Mouse (Mus musculus) right cerebral cortex, postnatal 14 days (tissue): ENCODE measurements at regions not wholly inside any gene's neighbourhood (a gene's known extent, or its start where the extent isn't known, plus 50 kb on each side); places are given as distances from the start of the nearest gene placed in this dataset.
A peak's percentile ranks its signal among the peaks of the same experiment; 100 is the strongest.

Experiments
- DNase-seq: peaks from one replicate; pipeline ENCODE4 v3.0.0; 2022

- no peak for DNase-seq
These were observed 292.2 kb upstream of the Large1 start for GRCm38 (mm10) chr8:73645582-73645981.

- DNase-seq = no peak
These were observed 273.5 kb upstream of the Large1 start for GRCm38 (mm10) chr8:73626798-73627197.

GRCm38 (mm10) chr8:73618946-73619345 lies 265.6 kb upstream of the Large1 start:
- DNase-seq = no peak

- DNase-seq = no peak
These were observed 261.3 kb upstream of the Large1 start for GRCm38 (mm10) chr8:73614631-73615030.

GRCm38 (mm10) chr8:73614106-73614505 lies 260.8 kb upstream of the Large1 start:
- no peak for DNase-seq

- DNase-seq = peak; percentile 34
These were observed 258.2 kb upstream of the Large1 start for GRCm38 (mm10) chr8:73611583-73611982.

- DNase-seq = no peak
These were observed 217.3 kb upstream of the Large1 start for GRCm38 (mm10) chr8:73570599-73570998.

- DNase-seq = no peak
These were observed 216.6 kb upstream of the Large1 start for GRCm38 (mm10) chr8:73569963-73570362.
